Mouse (Mus musculus): ENCODE measurements around the gene Enkd1.
A peak's percentile ranks its signal among the peaks of the same experiment; 100 is the strongest.

Enkd1 gene

GRCm38 (mm10) chr8:105700966-105701824 lies 6.8 kb downstream of the Enkd1 start, which contains the start of the genes Acd and Pard6a:
Gene Acd, minus strand, starts transcription at chr8:105701102.
Gene Pard6a, plus strand, starts transcription at chr8:105701148.
- DNase-seq: peak; percentile 98

GRCm38 (mm10) chr8:105700566-105700965 lies 7.4 kb downstream of the Enkd1 start:
- peak; percentile 50 for DNase-seq

GRCm38 (mm10) chr8:105699488-105700215 lies 8.4 kb downstream of the Enkd1 start:
- DNase-seq: no peak

- DNase-seq: no peak
Measured at GRCm38 (mm10) chr8:105698734-105699133, 9.3 kb downstream of the Enkd1 start.

- no peak for DNase-seq
Measured at GRCm38 (mm10) chr8:105697196-105697780, 10.7 kb downstream of the Enkd1 start.

- DNase-seq: no peak
Measured at GRCm38 (mm10) chr8:105695080-105695780, 12.8 kb downstream of the Enkd1 start.

GRCm38 (mm10) chr8:105694051-105694799 lies 13.8 kb downstream of the Enkd1 start:
- peak; percentile 66 for DNase-seq

GRCm38 (mm10) chr8:105693648-105694047 lies 14.4 kb downstream of the Enkd1 start:
- DNase-seq: peak; percentile 85

GRCm38 (mm10) chr8:105692449-105693182 lies 15.4 kb downstream of the Enkd1 start:
- no peak for DNase-seq

- no peak for DNase-seq
Measured at GRCm38 (mm10) chr8:105690978-105691377, 17.0 kb downstream of the Enkd1 start.

GRCm38 (mm10) chr8:105689983-105690360 lies 18.0 kb downstream of the Enkd1 start:
- no peak for DNase-seq

GRCm38 (mm10) chr8:105689256-105689982 lies 18.6 kb downstream of the Enkd1 start:
- no peak for DNase-seq

- no peak for DNase-seq
Measured at GRCm38 (mm10) chr8:105688242-105688752, 19.7 kb downstream of the Enkd1 start.

- DNase-seq: no peak
Measured at GRCm38 (mm10) chr8:105687512-105687911, 20.5 kb downstream of the Enkd1 start.

- no peak for DNase-seq
Measured at GRCm38 (mm10) chr8:105686551-105686950, 21.5 kb downstream of the Enkd1 start.

GRCm38 (mm10) chr8:105685796-105686308 lies 22.2 kb downstream of the Enkd1 start, which contains the start of gene Carmil2:
Gene Carmil2, plus strand, starts transcription at chr8:105686274.
- no peak for DNase-seq

- DNase-seq: no peak
Measured at GRCm38 (mm10) chr8:105685325-105685724, 22.7 kb downstream of the Enkd1 start.

GRCm38 (mm10) chr8:105677891-105678290 lies 30.1 kb downstream of the Enkd1 start:
- DNase-seq: no peak

GRCm38 (mm10) chr8:105661167-105661566 lies 46.8 kb downstream of the Enkd1 start:
- no peak for DNase-seq

- DNase-seq: no peak
Measured at GRCm38 (mm10) chr8:105657641-105658040, 50.4 kb downstream of the Enkd1 start.
